Mouse (Mus musculus) thymus, adult 2 months (tissue): ENCODE data around the gene Tecta.

Source experiments
- CTCF ChIP-seq: fragments of 200-500 bp; IDR thresholded peaks from 2 replicates; pipeline ENCODE4 v1.5.1; 2012; ENCODE audit warnings: mild to moderate bottlenecking, control low read depth, low read length, moderate library complexity, borderline replicate concordance; ENCODE audit not compliant: control insufficient read depth, poor library complexity, insufficient read depth; ENCODE audit errors: extremely low read depth
- POLR2A ChIP-seq: fragments of 200-500 bp; IDR thresholded peaks from 2 replicates; pipeline ENCODE4 v1.6.1; 2012; ENCODE audit warnings: mild to moderate bottlenecking, low read length, control low read depth, moderate library complexity; ENCODE audit not compliant: control insufficient read depth, poor library complexity, insufficient read depth; ENCODE audit errors: extremely low read depth

DNA sequence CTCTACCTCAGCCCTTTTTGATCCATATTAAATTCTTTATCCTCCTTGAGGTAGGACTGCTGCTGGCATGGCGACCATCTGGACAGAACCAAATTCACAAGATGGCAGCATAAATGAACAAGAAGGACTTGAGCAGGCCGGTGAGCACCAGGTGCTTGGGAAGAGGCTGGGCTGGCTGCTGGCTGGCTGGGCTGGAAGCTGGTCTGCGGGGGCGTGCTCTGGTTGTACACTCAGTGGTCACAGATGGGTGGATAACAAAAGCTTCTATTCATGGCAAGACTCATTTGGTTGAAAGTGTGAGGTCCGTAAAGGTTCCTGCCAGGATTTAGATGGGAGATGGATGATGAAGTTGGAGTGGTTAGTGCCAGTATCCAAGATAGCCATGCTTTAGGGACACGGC, 1.8 kb upstream of the Tecta start:
- TF ChIP-seq POLR2A = no peak
- no peak for TF ChIP-seq CTCF
